Mouse (Mus musculus) heart, embryonic 11.5 days (tissue): ENCODE measurements at regions not wholly inside any gene's neighbourhood (a gene's known extent, or its start where the extent isn't known, plus 50 kb on each side); places are given as distances from the start of the nearest gene placed in this dataset.

Source experiments
- ATAC-seq: fragments of 200-750 bp; cut with Nextera tagmentation; replicated peaks from 2 replicates; pipeline ENCODE4 v1.8.0; 2017; ENCODE audit warnings: moderate library complexity; ENCODE audit not compliant: insufficient number of reproducible peaks, low FRiP score, low TSS enrichment
- H3K27ac ChIP-seq: fragments of 300-500 bp; sonication (generic); 2 replicates; pipeline ENCODE4 v1.5.1; 2014; ENCODE audit warnings: mild to moderate bottlenecking, low read depth, low read length
- H3K27me3 ChIP-seq: fragments of 300-500 bp; sonication (generic); 2 replicates; pipeline ENCODE4 v1.6.1; 2014; ENCODE audit warnings: mild to moderate bottlenecking, low read length, mixed read lengths; ENCODE audit not compliant: control insufficient read depth, insufficient read depth
- H3K36me3 ChIP-seq: fragments of 300-500 bp; sonication (generic); 2 replicates; pipeline ENCODE4 v1.6.1; 2014; ENCODE audit warnings: mild to moderate bottlenecking, low read length, moderate library complexity, mixed read lengths; ENCODE audit not compliant: control insufficient read depth, insufficient read depth
- H3K4me1 ChIP-seq: fragments of 300-500 bp; sonication (generic); 2 replicates; pipeline ENCODE4 v1.6.1; 2014; ENCODE audit warnings: low read length; ENCODE audit not compliant: control insufficient read depth, insufficient read depth
- H3K4me2 ChIP-seq: fragments of 300-500 bp; sonication (generic); 2 replicates; pipeline ENCODE4 v1.6.1; 2014; ENCODE audit warnings: mild to moderate bottlenecking, moderate library complexity
- H3K4me3 ChIP-seq: fragments of 300-500 bp; sonication (generic); 2 replicates; pipeline ENCODE4 v1.5.1; 2014; ENCODE audit warnings: low read depth, low read length
- H3K9ac ChIP-seq: fragments of 300-500 bp; sonication (generic); 2 replicates; pipeline ENCODE4 v1.6.1; 2014; ENCODE audit warnings: mild to moderate bottlenecking, low read depth, low read length, moderate library complexity
- H3K9me3 ChIP-seq: fragments of 300-500 bp; sonication (generic); replicated peaks from 2 replicates; pipeline ENCODE4 v1.6.1; 2016; ENCODE audit warnings: low read length; ENCODE audit not compliant: control insufficient read depth
- WGBS: fragments of 180-500 bp; shearing (Covaris S2); extraction: QIAGEN DNeasy Blood & Tissue Kit; methylation state at CpG from one replicate; pipeline ENCODE4 v1.1.7; 2014; ENCODE audit not compliant: insufficient replicate concordance; 5-methylcytosine and 5-hydroxymethylcytosine counted together

DNA sequence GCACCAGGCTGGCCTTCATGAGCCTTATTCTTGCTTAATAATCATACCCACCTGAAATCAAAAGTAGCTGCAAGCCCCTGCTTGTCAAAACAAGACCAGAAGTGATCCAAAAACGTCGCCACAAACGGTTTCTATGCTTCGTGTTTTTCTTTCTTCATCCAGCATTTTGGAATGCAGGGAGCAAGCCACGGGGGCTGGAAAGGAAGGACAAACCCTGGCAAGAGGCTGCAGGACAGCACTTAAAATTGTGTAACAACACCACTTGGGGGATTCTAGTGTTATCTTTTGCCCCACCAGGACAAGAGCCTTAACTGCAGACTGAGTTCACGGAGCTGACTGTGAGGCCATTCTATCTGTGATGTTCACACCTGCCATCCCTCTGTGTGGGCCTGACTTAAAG lies 120.5 kb upstream of the Dyrk2 start:
- no peaks in the 10 kb centered on the region for H3K9me3 ChIP-seq

DNA sequence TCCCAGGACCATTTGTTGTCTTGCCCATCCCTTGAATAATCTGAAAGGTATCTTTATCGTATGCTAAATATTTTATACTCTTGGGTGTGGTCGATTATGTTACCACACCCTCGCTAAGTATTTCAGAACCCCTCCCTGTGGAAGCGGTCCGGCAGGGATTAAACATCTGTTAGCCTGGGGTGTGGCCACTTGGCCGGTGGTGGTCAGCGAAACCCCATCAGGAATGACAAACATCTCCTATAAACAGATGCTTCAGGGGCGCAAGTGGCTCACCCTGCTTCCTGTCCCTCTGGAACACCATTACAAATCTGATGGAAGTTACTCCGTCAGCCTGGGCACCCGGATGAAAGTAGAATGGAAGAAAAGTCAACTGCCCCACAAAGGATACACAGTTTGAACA lies 119.8 kb upstream of the Dyrk2 start:
- no peak overlapping the region for H3K4me3 ChIP-seq
- no peaks in the 10 kb centered on the region for H3K36me3 ChIP-seq
- H3K9ac ChIP-seq: no peak overlapping the region
- ATAC-seq: no peak
- no peak overlapping the region for H3K27ac ChIP-seq
- 70% methylated on average over 10 of the region's 10 CpGs for WGBS
- H3K27me3 ChIP-seq: no peaks in the 10 kb centered on the region
- no peak overlapping the region for H3K4me2 ChIP-seq
- H3K4me1 ChIP-seq: 0 out of 2 replicates have a peak, but pooled peaks cover 3% of the 10 kb centered on the region
- no peaks in the 10 kb centered on the region for H3K9me3 ChIP-seq

More for the DNA sequence above, 120.5 kb upstream of the Dyrk2 start:
- no peak for ATAC-seq
- H3K4me2 ChIP-seq: no peak overlapping the region
- 0 out of 2 replicates have a peak, but pooled peaks cover 3% of the 10 kb centered on the region for H3K4me1 ChIP-seq
- WGBS: 52% methylated on average over 6 of the region's 6 CpGs
- H3K27ac ChIP-seq: no peak overlapping the region
- no peak overlapping the region for H3K4me3 ChIP-seq
- H3K36me3 ChIP-seq: no peaks in the 10 kb centered on the region
- no peaks in the 10 kb centered on the region for H3K27me3 ChIP-seq
- no peak overlapping the region for H3K9ac ChIP-seq

DNA sequence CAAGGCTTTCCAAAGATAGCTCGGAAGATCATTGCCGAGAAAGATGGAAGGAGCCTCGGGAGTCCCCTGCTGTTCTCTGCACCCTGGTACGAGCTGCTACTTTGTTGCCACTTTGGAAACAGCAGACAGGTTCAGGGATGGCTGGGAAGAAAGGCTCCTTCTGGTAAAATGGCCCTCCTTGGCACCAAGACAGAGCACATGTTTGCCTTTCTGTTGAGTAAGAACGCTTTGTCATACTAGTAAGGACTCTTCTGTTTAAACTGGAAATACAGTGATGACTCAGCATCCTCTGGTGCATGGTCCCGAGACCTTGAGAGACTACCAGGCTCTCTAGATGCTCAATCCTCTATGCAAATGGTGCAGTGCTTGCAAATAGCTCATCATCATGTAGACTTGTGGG lies 118.2 kb upstream of the Dyrk2 start:
- Histone ChIP-seq H3K27ac (no peak overlapping the region), H3K36me3 (no peaks in the 10 kb centered on the region), H3K9me3 (peaks cover 8% of the 10 kb centered on the region; the same call in 1 of the 2 replicates), H3K4me3 (no peak overlapping the region), H3K9ac (no peak overlapping the region), H3K4me2 (no peak overlapping the region), H3K4me1 (0 out of 2 replicates have a peak, but pooled peaks cover 3% of the 10 kb centered on the region), H3K27me3 (no peaks in the 10 kb centered on the region)
- WGBS: 76% methylated on average over 6 of the region's 6 CpGs
- ATAC-seq: no peak

DNA sequence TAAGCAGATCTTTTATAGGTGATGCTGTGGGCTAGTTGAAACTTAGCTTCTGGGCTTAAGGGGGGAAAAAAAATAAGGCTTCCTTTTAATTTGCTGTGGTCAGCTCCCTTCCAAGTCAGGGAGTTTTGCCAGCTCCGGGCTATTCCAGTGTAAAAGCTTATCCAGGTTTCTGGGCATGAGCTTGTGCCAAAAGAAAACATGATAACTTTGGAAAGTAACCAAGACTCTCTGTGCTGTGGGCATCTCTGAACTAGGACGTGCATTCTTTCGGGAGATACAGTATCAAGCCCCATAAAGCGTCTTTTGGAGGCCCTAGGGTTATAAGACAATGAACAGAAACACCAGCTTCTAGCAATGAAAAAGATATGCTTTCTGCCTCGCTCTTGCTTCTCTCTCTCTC lies 114.6 kb upstream of the Dyrk2 start:
- Histone ChIP-seq H3K36me3 (no peaks in the 10 kb centered on the region), H3K9me3 (peaks cover 8% of the 10 kb centered on the region; the same call in 1 of the 2 replicates), H3K27me3 (no peaks in the 10 kb centered on the region), H3K27ac (no peak overlapping the region), H3K4me3 (no peak overlapping the region), H3K4me2 (no peak overlapping the region), H3K4me1 (no peaks in the 10 kb centered on the region), H3K9ac (no peak overlapping the region)
- no peak for ATAC-seq
- 78% methylated on average over 5 of the region's 5 CpGs for WGBS

DNA sequence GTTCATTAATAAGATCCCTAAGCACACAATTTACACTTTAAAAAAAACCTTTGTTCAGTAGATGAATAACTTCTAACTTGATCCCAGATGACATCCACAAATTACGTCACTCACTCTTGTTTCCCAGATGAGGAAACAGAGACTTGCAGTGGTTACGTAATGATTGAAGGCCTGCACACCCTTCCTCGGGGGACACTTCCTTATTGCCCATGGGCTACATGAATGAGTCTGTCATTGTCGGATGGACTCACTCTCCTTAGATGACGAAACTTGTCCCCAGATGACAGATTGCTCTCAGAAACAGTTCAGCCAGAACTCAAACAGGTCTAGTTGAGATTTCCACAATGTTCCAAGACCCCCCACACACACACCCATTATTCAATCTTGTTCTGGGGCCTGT lies 111.4 kb upstream of the Dyrk2 start:
- no peak for ATAC-seq
- H3K9ac ChIP-seq: no peak overlapping the region
- H3K4me1 ChIP-seq: peaks cover 3% of the 10 kb centered on the region; the same call in 1 of the 2 replicates
- H3K4me2 ChIP-seq: no peak overlapping the region
- peaks cover 8% of the 10 kb centered on the region; the same call in 1 of the 2 replicates for H3K9me3 ChIP-seq
- H3K36me3 ChIP-seq: no peaks in the 10 kb centered on the region
- no peak overlapping the region for H3K27ac ChIP-seq
- H3K4me3 ChIP-seq: no peak overlapping the region
- no peaks in the 10 kb centered on the region; the same call in 1 of the 2 replicates for H3K27me3 ChIP-seq
- 76% methylated on average over 5 of the region's 5 CpGs for WGBS

DNA sequence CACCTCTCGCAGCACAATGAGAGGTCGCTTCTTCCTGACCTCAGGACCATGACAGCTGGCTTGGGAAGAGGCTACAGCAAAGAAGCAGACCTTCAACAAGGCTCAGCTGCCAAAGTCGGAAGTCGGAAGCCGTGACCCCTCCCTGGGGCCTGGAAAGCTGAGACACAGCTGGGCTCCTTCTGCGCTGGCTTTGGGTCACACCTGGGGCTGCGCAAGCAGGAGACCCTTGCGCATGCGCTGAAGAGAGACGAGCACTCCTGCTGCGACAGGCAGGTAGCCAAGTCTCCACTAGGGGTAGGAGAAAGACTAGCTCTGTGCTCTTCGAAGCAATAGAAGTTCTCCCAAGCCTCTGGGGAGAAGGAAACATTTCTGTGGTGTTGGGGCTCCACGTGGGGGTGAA lies 109.3 kb upstream of the Dyrk2 start:
- H3K9me3 ChIP-seq: peaks cover 8% of the 10 kb centered on the region; the same call in 1 of the 2 replicates

DNA sequence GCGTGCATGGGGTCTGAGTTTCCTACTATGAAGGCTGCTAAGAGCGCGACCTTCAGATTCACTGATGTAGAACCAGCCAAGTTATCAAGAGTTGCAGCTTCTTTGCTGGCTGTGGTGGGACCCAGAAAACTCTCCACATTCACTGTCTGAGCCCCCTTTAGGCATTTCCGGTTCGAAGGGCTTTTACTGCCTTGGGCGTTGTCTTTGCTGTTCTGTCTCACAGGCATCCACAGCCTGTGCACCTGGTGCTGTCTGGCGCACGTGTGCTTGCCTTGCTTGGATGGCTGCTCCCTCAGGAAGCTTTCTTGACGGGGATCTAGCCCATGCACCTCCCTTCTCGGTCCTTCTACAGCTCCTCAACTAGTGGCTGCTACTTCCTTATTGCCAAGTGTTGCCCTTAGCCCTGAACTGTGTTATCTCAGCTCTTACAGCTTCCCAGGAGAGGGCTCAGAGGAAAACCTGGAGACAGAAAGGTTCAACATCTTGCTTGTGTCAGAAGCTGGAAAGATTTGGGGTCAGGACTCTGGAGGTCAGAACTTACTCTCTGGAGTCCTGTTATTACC lies 108.3 kb upstream of the Dyrk2 start:
- H3K9ac ChIP-seq: 0 out of 2 replicates have a peak overlapping the region, but pooled peaks have one; percentile 28
- WGBS: 64% methylated on average over 10 of the region's 10 CpGs
- no peaks in the 10 kb centered on the region for H3K36me3 ChIP-seq
- no peak overlapping the region for H3K4me3 ChIP-seq
- no peak overlapping the region for H3K4me2 ChIP-seq
- peaks cover 3% of the 10 kb centered on the region; the same call in 1 of the 2 replicates for H3K4me1 ChIP-seq
- H3K9me3 ChIP-seq: no peaks in the 10 kb centered on the region
- H3K27me3 ChIP-seq: no peaks in the 10 kb centered on the region; the same call in 1 of the 2 replicates
- no peak for ATAC-seq
- no peak overlapping the region for H3K27ac ChIP-seq

More for the DNA sequence above, 109.3 kb upstream of the Dyrk2 start:
- H3K4me3 ChIP-seq: no peak overlapping the region
- 41% methylated on average over 13 of the region's 13 CpGs for WGBS
- H3K4me2 ChIP-seq: no peak overlapping the region
- H3K4me1 ChIP-seq: peaks cover 3% of the 10 kb centered on the region; the same call in 1 of the 2 replicates
- no peaks in the 10 kb centered on the region for H3K36me3 ChIP-seq
- H3K27ac ChIP-seq: no peak overlapping the region
- no peak overlapping the region for H3K9ac ChIP-seq
- no peaks in the 10 kb centered on the region; the same call in 1 of the 2 replicates for H3K27me3 ChIP-seq
- ATAC-seq: no peak

DNA sequence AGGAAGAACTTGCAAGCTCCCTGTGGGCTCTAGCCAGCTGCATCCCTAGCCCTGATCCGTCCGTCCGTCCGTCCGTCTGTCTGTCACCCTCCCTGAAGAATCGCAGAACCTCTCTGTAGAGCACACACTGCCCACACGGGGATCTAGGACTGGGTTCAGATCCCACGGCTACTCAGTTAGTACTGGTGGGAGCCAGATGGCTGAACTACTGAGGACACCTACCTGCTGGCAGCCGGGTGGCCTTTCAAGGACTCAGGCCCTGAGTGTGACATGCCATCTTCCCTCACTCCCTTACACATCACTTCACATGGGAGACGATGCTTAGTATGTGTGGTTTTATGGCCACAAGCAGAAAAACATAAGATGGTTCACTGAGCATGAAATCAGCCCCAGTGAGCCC lies 106.4 kb upstream of the Dyrk2 start:
- Histone ChIP-seq H3K9ac (no peak overlapping the region), H3K4me2 (no peak overlapping the region), H3K9me3 (no peaks in the 10 kb centered on the region), H3K36me3 (no peaks in the 10 kb centered on the region), H3K27ac (no peak overlapping the region), H3K27me3 (no peaks in the 10 kb centered on the region; the same call in 1 of the 2 replicates), H3K4me3 (no peak overlapping the region), H3K4me1 (peaks cover 3% of the 10 kb centered on the region; the same call in 1 of the 2 replicates)
- WGBS: 83% methylated on average over 10 of the region's 10 CpGs
- ATAC-seq: no peak

DNA sequence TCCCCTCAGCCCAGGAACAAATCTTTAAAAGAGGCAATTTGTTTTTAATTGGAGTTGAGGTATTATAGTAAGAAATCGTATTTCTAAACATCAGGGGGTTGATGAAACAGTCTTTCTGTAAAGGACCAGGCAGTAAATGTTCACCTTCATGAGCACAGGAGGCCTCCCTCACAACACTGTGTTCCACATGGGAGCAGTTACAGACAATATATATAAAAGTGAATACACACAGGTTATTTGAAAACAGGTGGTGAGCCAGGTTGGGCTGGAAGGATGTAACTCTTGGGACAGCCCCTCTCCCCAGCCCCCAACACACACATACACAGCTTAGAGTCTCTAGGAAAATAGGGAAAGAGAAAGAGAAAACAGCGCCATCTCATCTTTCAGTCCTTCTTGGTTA lies 105.8 kb upstream of the Dyrk2 start:
- Histone ChIP-seq H3K9me3 (no peaks in the 10 kb centered on the region), H3K4me2 (no peak overlapping the region), H3K27ac (no peak overlapping the region), H3K9ac (no peak overlapping the region), H3K36me3 (no peaks in the 10 kb centered on the region), H3K4me3 (no peak overlapping the region), H3K4me1 (peaks cover 3% of the 10 kb centered on the region; the same call in 1 of the 2 replicates), H3K27me3 (no peaks in the 10 kb centered on the region; the same call in 1 of the 2 replicates)
- no peak for ATAC-seq
- WGBS: 88% methylated on average over 2 of the region's 2 CpGs
